Mouse (Mus musculus) E14TG2a.4 (cell line): ENCODE measurements around the gene Bbs9.

Source experiments
- CTCF ChIP-seq: conservative IDR thresholded peaks from 2 replicates; pipeline ENCODE4 v1.5.1; 2014; ENCODE audit warnings: low read length
- NANOG ChIP-seq: IDR thresholded peaks from 2 replicates; pipeline ENCODE4 v1.6.1; 2014; ENCODE audit warnings: borderline replicate concordance, low read length, mixed read lengths
- POU5F1 ChIP-seq: IDR thresholded peaks from 2 replicates; pipeline ENCODE4 v1.6.1; 2014; ENCODE audit warnings: low read length, borderline replicate concordance

- TF ChIP-seq CTCF (no peak), NANOG (no peak), POU5F1 (no peak)
Observed at GRCm38 (mm10) chr9:22434101-22434500, 41.4 kb upstream of the Bbs9 start.
